Mouse (Mus musculus) ES-E14 (cell line): Measurements from ENCODE around the gene Ssbp2. TPM values are rescaled to one million over a fixed set of nuclear protein-coding genes. Genes with fewer than 3 reads are reported as not detected.

ENCODE experiments used
- DNase-seq: peaks from one replicate; pipeline ENCODE4 v3.0.0-alpha.2; 2013; ENCODE audit warnings: low read depth, low spot score
- H3K27ac ChIP-seq: 2 replicates; pipeline ENCODE4 v1.5.1; 2012; ENCODE audit warnings: low read depth, mild to moderate bottlenecking, low read length, moderate library complexity, mixed read lengths; ENCODE audit not compliant: poor library complexity, insufficient read depth, severe bottlenecking
- H3K36me3 ChIP-seq: 2 replicates; pipeline ENCODE4 v1.6.1; 2012; ENCODE audit warnings: mild to moderate bottlenecking, low read length, moderate library complexity, mixed read lengths; ENCODE audit not compliant: control insufficient read depth, poor library complexity, insufficient read depth, severe bottlenecking
- H3K4me1 ChIP-seq, 2 experiments: fragments of 150-350 bp in 1 of 2; sonication (generic) in 1 of 2; 2 replicates each; pipeline ENCODE4 v1.6.1; 2012; ENCODE audit warnings: low read length in 2 of 2, mild to moderate bottlenecking in 1 of 2, mixed read lengths in 1 of 2; ENCODE audit not compliant: control insufficient read depth in 2 of 2, insufficient read depth in 2 of 2, poor library complexity in 1 of 2
- H3K4me3 ChIP-seq, 2 experiments: fragments of 150-350 bp in 1 of 2; sonication (generic) in 1 of 2; 2 replicates each; pipeline ENCODE4 v1.5.1; 2012; ENCODE audit warnings: low read length in 2 of 2, low read depth in 1 of 2, mild to moderate bottlenecking in 1 of 2, mixed read lengths in 1 of 2; ENCODE audit not compliant: insufficient read depth in 1 of 2, poor library complexity in 1 of 2, severe bottlenecking in 1 of 2
- H3K9ac ChIP-seq: 2 replicates; pipeline ENCODE4 v1.6.1; 2012; ENCODE audit warnings: low read depth, mild to moderate bottlenecking, low read length, mixed read lengths; ENCODE audit not compliant: poor library complexity, insufficient read depth, severe bottlenecking
- H3K9me3 ChIP-seq: fragments of 150-350 bp; sonication (generic); 2 replicates; pipeline ENCODE4 v1.6.1; 2012; ENCODE audit warnings: low read depth, mild to moderate bottlenecking, low read length; ENCODE audit not compliant: control insufficient read depth, insufficient read depth
- CHD2 ChIP-seq: IDR thresholded peaks from 2 replicates; pipeline ENCODE4 v1.6.1; 2014; ENCODE audit warnings: mild to moderate bottlenecking, low read depth, low read length, inconsistent platforms
- HCFC1 ChIP-seq: IDR thresholded peaks from 2 replicates; pipeline ENCODE4 v1.6.1; 2012; ENCODE audit warnings: low read length, inconsistent platforms, borderline replicate concordance; ENCODE audit not compliant: insufficient read depth
- MAFK ChIP-seq: IDR thresholded peaks from 2 replicates; pipeline ENCODE4 v1.6.1; 2014; ENCODE audit warnings: mild to moderate bottlenecking, low read depth, low read length, inconsistent platforms; ENCODE audit not compliant: insufficient read depth
- ZC3H11A ChIP-seq: IDR thresholded peaks from 2 replicates; pipeline ENCODE4 v1.6.1; 2012; ENCODE audit warnings: low read depth, mild to moderate bottlenecking, inconsistent platforms, low read length, borderline replicate concordance
- ZNF384 ChIP-seq: IDR thresholded peaks from 2 replicates; pipeline ENCODE4 v1.6.1; 2012; ENCODE audit warnings: low read depth, low read length, inconsistent platforms
- in situ Hi-C, 2 experiments: fragments of 600-800 bp; cut with MboI; formaldehyde crosslinking; loops; one replicate each; pipeline ENCODE4 v1.15.1; 2025; ENCODE audit warnings: low sequenced_read_pairs in 2 of 2, inconsistent platforms in 1 of 2; ENCODE audit not compliant: unreplicated experiment in 2 of 2
- total RNA-seq: library from RNA; depleted of rRNA; stranded (reverse); fragments of 300-350 nt; gene quantifications from 2 replicates; pipeline ENCODE4 v1.2.3, GENCODE M21; 2012

Gene Ssbp2
- total RNA-seq, 1 experiment: 7.2 TPM

DNA sequence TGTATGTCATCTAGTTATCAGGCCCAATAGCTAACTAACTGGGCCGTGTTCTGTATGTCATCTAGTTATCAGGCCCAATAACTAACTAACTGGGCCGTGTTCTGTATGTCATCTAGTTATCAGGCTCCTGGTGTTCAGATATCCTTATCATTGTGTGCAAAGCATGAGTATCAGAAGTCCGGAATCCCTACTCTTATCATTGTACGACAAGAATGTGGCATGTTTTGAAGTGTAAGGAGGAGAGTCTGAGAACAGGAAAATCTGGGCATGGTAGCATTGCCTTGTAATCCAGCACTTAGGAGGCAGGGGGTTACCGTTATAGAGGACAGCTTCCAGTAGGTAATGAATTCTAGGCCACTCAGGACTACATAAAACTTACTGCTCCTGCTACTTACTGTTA lies 178.8 kb downstream of the Ssbp2 start:
- TF ChIP-seq HCFC1: no peak
- no peak for TF ChIP-seq ZNF384
- TF ChIP-seq ZC3H11A: no peak
- no peaks in the 10 kb centered on the region for H3K9me3 ChIP-seq
- H3K36me3 ChIP-seq: no peaks in the 10 kb centered on the region
- H3K27ac ChIP-seq: no peak overlapping the region
- no peak overlapping the region for H3K4me3 ChIP-seq
- no peak overlapping the region for H3K9ac ChIP-seq
- no peak for DNase-seq
- in situ Hi-C loops: no loop called here
- H3K4me1 ChIP-seq: no peaks in the 10 kb centered on the region

DNA sequence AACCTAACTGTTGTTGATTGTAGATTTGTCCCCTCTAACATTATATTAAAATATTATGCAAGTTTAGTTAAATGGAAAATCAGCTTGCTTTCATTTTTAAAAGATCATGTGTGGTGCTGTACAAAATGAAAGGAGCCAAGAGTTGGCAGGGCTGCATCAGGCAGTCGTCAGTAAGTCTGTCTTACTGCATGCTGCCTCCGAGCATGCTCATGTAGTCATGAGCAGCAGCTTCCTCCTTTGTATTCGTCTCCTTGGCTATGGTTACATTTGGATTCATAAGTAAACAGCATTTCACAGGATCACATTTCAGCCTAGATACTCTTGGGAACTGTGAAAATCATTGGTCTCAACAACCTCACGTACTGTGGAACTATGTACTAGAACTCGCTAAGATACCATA lies 180.1 kb downstream of the Ssbp2 start:
- Histone ChIP-seq H3K4me1 (no peaks in the 10 kb centered on the region), H3K27ac (no peak overlapping the region), H3K36me3 (no peaks in the 10 kb centered on the region), H3K9ac (no peak overlapping the region), H3K9me3 (no peaks in the 10 kb centered on the region), H3K4me3 (no peak overlapping the region)
- no peak for TF ChIP-seq ZNF384
- TF ChIP-seq CHD2: no peak
- no peak for TF ChIP-seq MAFK
- TF ChIP-seq ZC3H11A: no peak
- no peak for TF ChIP-seq HCFC1
- DNase-seq: no peak
- in situ Hi-C loops: no loop called here

DNA sequence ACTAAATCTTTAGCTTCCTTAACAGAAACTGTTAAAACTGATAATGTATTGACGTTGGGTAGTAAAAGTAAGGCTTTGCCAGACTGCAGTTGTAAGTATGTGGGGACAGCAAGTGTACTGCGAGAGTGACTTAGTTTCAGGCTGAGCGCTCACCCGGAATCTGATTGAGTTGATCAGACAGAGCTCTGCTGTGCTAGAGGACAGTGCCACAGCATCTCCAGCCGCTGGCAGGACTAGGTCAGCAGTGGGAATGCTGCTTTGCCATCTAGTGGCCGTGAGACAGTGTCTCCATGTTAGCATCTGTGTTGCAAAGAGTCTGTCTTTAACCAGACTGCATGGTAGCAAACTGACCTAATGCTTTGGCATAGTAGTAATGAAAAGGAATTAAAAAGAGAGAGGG lies 188.2 kb downstream of the Ssbp2 start:
- no peaks in the 10 kb centered on the region for H3K36me3 ChIP-seq
- TF ChIP-seq ZNF384: no peak
- no peak for TF ChIP-seq CHD2
- no peak for TF ChIP-seq MAFK
- 0 out of 2 replicates have a peak, but pooled peaks have one; percentile 6 for TF ChIP-seq ZC3H11A
- no peak for TF ChIP-seq HCFC1
- no peak overlapping the region for H3K27ac ChIP-seq
- no peaks in the 10 kb centered on the region for H3K4me1 ChIP-seq
- H3K9ac ChIP-seq: no peak overlapping the region
- in situ Hi-C loops: no loop called here
- H3K4me3 ChIP-seq: no peak overlapping the region
- no peak for DNase-seq
- H3K9me3 ChIP-seq: no peaks in the 10 kb centered on the region

DNA sequence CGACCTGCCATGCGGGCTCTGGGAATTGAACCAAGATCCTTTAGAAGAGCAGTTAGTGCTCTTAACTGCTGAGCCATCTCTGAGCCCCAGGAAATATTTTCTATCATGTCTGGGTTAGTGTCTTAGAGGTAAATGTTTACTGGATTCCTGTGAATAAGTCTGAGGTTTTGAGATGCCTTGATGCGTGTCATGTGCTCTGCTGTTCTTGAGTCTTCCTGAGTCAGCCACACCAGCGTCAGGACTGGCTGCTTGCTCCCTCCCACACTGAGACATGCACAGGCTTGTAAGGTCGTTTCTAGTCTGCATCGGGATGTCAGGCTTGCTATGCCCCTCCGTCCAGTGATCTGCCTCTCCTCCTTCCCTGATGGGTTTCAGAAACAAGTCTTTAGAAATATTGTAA lies 189.8 kb downstream of the Ssbp2 start:
- Histone ChIP-seq H3K9me3 (no peaks in the 10 kb centered on the region), H3K4me3 (no peak overlapping the region), H3K4me1 (no peaks in the 10 kb centered on the region), H3K9ac (no peak overlapping the region), H3K27ac (no peak overlapping the region), H3K36me3 (no peaks in the 10 kb centered on the region)
- TF ChIP-seq CHD2 (no peak), ZNF384 (no peak), MAFK (no peak), HCFC1 (no peak), ZC3H11A (no peak)
- no peak for DNase-seq
- in situ Hi-C loops: no loop called here

DNA sequence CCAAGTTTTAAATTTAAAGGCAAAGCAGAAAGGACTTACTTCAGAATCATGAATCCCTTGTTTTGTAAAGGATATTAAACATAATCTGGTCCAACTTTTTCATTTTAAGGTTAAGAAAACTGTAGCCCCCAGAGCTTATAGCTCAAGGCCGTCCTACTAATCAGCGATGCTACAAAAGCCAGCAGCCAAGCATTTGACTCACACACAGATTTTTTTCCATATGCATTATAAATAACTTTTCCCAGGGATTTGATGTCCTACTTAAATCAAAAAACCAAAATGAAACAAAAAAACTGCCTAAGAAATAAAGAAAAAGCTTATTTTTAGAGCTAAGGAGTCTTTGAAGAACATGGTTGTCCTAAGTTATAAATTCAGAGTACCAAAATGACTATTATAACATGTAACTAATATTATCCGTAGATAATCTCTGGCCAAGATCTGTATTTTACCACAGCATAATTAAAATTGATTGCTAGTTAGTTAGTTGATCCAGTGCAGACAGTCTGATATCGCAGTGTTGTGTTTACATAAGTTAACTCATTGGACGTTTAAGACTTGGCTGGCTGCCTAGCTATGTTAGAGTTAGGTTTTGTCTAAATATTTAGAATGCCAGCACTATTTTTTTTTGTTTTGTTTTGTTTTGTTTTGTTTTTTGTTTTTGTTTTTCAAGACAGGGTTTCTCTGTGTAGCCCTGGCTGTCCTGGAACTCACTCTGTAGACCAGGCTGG lies 201.1 kb downstream of the Ssbp2 start:
- H3K9me3 ChIP-seq: no peaks in the 10 kb centered on the region
- TF ChIP-seq ZNF384: no peak
- no peak for TF ChIP-seq HCFC1
- no peak for TF ChIP-seq MAFK
- TF ChIP-seq ZC3H11A: no peak
- TF ChIP-seq CHD2: no peak
- no peak overlapping the region for H3K27ac ChIP-seq
- no peaks in the 10 kb centered on the region for H3K36me3 ChIP-seq
- no peak for DNase-seq
- H3K4me3 ChIP-seq: no peak overlapping the region
- no peaks in the 10 kb centered on the region for H3K4me1 ChIP-seq
- no peak overlapping the region for H3K9ac ChIP-seq
- in situ Hi-C loops: no loop called here
